Mouse (Mus musculus) gastrocnemius, adult 18-20 months (tissue): Measurements from ENCODE around the gene Bcor. TPM values are rescaled to one million over a fixed set of nuclear protein-coding genes. Genes with fewer than 3 reads are reported as not detected.
A peak's percentile ranks its signal among the peaks of the same experiment; 100 is the strongest.

Experiments
- DNase-seq: peaks from one replicate; pipeline ENCODE4 v3.0.0; 2021; ENCODE audit warnings: low spot score
- total RNA-seq, 2 experiments: library from RNA; stranded (reverse); gene quantifications; 2 replicates each; pipeline ENCODE4 v1.2.3; 2021

Bcor gene
- total RNA-seq, 2 experiments from 2014 or later: 13.4 to 18.4 TPM

- peak; percentile 63 for DNase-seq
Measured at GRCm38 (mm10) chrX:12088301-12089026, 71.7 kb downstream of the Bcor start.

- DNase-seq: peak; percentile 53
Measured at GRCm38 (mm10) chrX:12087511-12088300, 72.4 kb downstream of the Bcor start.

GRCm38 (mm10) chrX:12086674-12087510, 73.3 kb downstream of the Bcor start:
- DNase-seq: peak; percentile 37

- no peak for DNase-seq
Measured at GRCm38 (mm10) chrX:12085949-12086348, 74.2 kb downstream of the Bcor start.

GRCm38 (mm10) chrX:12085290-12085689, 74.9 kb downstream of the Bcor start:
- no peak for DNase-seq

- DNase-seq: no peak
Measured at GRCm38 (mm10) chrX:12084698-12085097, 75.5 kb downstream of the Bcor start.

GRCm38 (mm10) chrX:12083631-12084030, 76.5 kb downstream of the Bcor start:
- DNase-seq: no peak

GRCm38 (mm10) chrX:12082736-12083135, 77.4 kb downstream of the Bcor start:
- no peak for DNase-seq

- no peak for DNase-seq
Measured at GRCm38 (mm10) chrX:12082184-12082583, 78.0 kb downstream of the Bcor start.

- DNase-seq: no peak
Measured at GRCm38 (mm10) chrX:12081741-12082155, 78.4 kb downstream of the Bcor start.

GRCm38 (mm10) chrX:12080904-12081740, 79.0 kb downstream of the Bcor start:
- peak; percentile 36 for DNase-seq

- peak; percentile 45 for DNase-seq
Measured at GRCm38 (mm10) chrX:12080095-12080903, 79.9 kb downstream of the Bcor start.

GRCm38 (mm10) chrX:12079309-12080094, 80.7 kb downstream of the Bcor start:
- peak; percentile 26 for DNase-seq

- no peak for DNase-seq
Measured at GRCm38 (mm10) chrX:12079059-12079308, 81.2 kb downstream of the Bcor start.

GRCm38 (mm10) chrX:12078195-12079058, 81.7 kb downstream of the Bcor start:
- DNase-seq: peak; percentile 26

GRCm38 (mm10) chrX:12077601-12077980, 82.6 kb downstream of the Bcor start:
- DNase-seq: no peak

- peak; percentile 56 for DNase-seq
Measured at GRCm38 (mm10) chrX:12076763-12077600, 83.2 kb downstream of the Bcor start.

- DNase-seq: no peak
Measured at GRCm38 (mm10) chrX:12072721-12073120, 87.4 kb downstream of the Bcor start.
